18 mouse cellular contexts compared by ENCODE assay signal in the genomic region with DNA sequence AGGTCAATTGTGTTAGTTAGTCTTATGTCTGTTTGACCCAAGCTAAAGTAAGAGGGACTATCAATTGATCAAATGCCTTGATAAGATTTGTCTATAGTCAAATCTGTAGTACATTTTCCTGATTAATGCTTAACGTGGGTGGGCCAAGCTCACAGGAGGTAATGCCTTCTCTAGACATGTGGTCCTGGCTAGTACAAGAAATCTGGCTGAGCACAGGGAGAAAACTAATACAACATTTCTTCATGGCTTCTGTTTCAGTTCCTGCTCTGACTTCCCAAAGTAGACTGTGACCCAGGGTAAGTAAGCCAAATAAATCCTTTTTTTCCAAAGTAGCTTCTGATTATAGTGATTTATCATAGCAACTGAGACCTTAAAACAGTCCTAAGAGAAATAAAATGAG.
DNase-seq lines count a peak whose midpoint lies in the region; TF ChIP-seq lines count a peak whose summit lies in the region.
"Had no signal": no experiment of that assay in that cellular context is flagged by ENCODE, and none has a peak within 500 bp of the region (broad histone marks: within the 10 kb centered on the region; RNA-seq: fewer than 3 reads in every experiment).

No protein-coding gene starts in this region.

- H3K27me3 ChIP-seq in liver, adult 2 months (ENCODE audit: control insufficient read depth, insufficient read depth, low read length): no peaks in the 10 kb centered on the region
- H3K27me3 ChIP-seq: forebrain, embryonic 13.5 days; hindbrain, embryonic 13.5 days had no signal

- H3K27ac ChIP-seq in liver, adult 2 months (replicated peaks; ENCODE audit: insufficient read depth, low read depth, low read length): no peak overlapping the region
- H3K27ac ChIP-seq in bone marrow macrophage, adult 2 months (ENCODE audit: insufficient read depth, low read depth, low read length): peak overlapping the region; percentile 9; the same call in 1 of the 2 replicates
- H3K27ac ChIP-seq: forebrain, embryonic 10.5 days; forebrain, embryonic 13.5 days; hindbrain, embryonic 10.5 days; hindbrain, embryonic 13.5 days had no signal

- no peaks in the 10 kb centered on the region for H3K36me3 ChIP-seq in liver, adult 2 months (ENCODE audit: control insufficient read depth, insufficient read depth, low read length)
- H3K36me3 ChIP-seq: forebrain, embryonic 10.5 days; hindbrain, embryonic 10.5 days; hindbrain, embryonic 13.5 days had no signal

- no peak for TF ChIP-seq POLR2A in liver, adult 2 months (IDR thresholded peaks at IDR 0.05; ENCODE audit: extremely low read depth, insufficient read depth, low read length)
- no peak for TF ChIP-seq POLR2A in bone marrow macrophage, adult 2 months (IDR thresholded peaks at IDR 0.05; ENCODE audit: borderline replicate concordance, low read depth, low read length)

- no peaks in the 10 kb centered on the region for H3K79me2 ChIP-seq in liver, adult 2 months (ENCODE audit: control insufficient read depth, insufficient read depth, low read length)

- peak; percentile 30 for DNase-seq in heart, adult 11 months
- DNase-seq in heart, postnatal 10 days: no peak
- peak; percentile 22 for DNase-seq in liver, adult 2 months (ENCODE audit: extremely low read depth, low read depth, low spot score)
- no peak for DNase-seq in liver
- DNase-seq in cerebellum, postnatal 10 days: no peak
- DNase-seq in kidney, adult 9 months: no peak
- DNase-seq: adrenal gland, adult 2 months; adrenal gland, postnatal 14 days; cerebellum, adult 11-12 months; cerebellum, adult 8-10 months; cerebellum, postnatal 14 days; gastrocnemius, postnatal 25 days; heart, postnatal 36 days had no signal

- no peak overlapping the region for H3K9ac ChIP-seq in liver, adult 2 months (ENCODE audit: low read depth, low read length)
- H3K9ac ChIP-seq: forebrain, embryonic 13.5 days; hindbrain, embryonic 13.5 days had no signal

- no peak for TF ChIP-seq CTCF in liver, adult 2 months (IDR thresholded peaks at IDR 0.05; ENCODE audit: low read depth, low read length)
- no peak for TF ChIP-seq CTCF in bone marrow macrophage, adult 2 months (IDR thresholded peaks at IDR 0.05; ENCODE audit: low read depth, low read length)

- no peaks in the 10 kb centered on the region for H3K4me1 ChIP-seq in liver, adult 2 months (ENCODE audit: control insufficient read depth, insufficient read depth, low read length)
- H3K4me1 ChIP-seq in bone marrow macrophage, adult 2 months (ENCODE audit: control insufficient read depth, insufficient read depth, low read length): peaks cover 11% of the 10 kb centered on the region

- H3K4me3 ChIP-seq in liver, adult 2 months (ENCODE audit: insufficient read depth, low read depth, low read length): no peak overlapping the region
- H3K4me3 ChIP-seq in bone marrow macrophage, adult 2 months (ENCODE audit: insufficient read depth, low read length): no peak overlapping the region
- H3K4me3 ChIP-seq: forebrain, embryonic 10.5 days; forebrain, embryonic 13.5 days; hindbrain, embryonic 10.5 days; hindbrain, embryonic 13.5 days had no signal

- intact Hi-C loops in heart, postnatal 10 days (cut with DNase I): loop anchor here (5.0 kb wide), 1 partner anchor 67 kb away; no protein-coding TSS in a partner anchor

- 56% methylated on average over 1 of the region's 1 CpGs for WGBS in liver, adult 2 months

Comparison
In these comparisons a context has a peak if more than half of its experiments do, and no peak if none do; other contexts are left out.
1. DNase-seq: peak in heart, adult 11 months (single experiment) and liver, adult 2 months (single experiment); none in heart, postnatal 10 days (0 of 2), liver (single experiment), cerebellum, postnatal 10 days (0 of 2) and kidney, adult 9 months (single experiment).